Mouse (Mus musculus) liver, embryonic 14.5 days (tissue): Measurements from ENCODE around the gene Gm10477. TPM values are rescaled to one million over a fixed set of nuclear protein-coding genes. Genes with fewer than 3 reads are reported as not detected.

Experiments
- ATAC-seq: fragments of 200-750 bp; cut with Nextera tagmentation; 2 replicates; pipeline ENCODE4 v1.8.0; 2017; ENCODE audit warnings: moderate number of reproducible peaks, mild to moderate bottlenecking, moderate library complexity; ENCODE audit not compliant: insufficient read depth
- DNase-seq, 3 experiments: peaks; one replicate each; pipeline ENCODE4 v3.0.0-alpha.2; 2012 to 2013; ENCODE audit warnings: low read depth in 3 of 3, low spot score in 3 of 3
- H3K27ac ChIP-seq: fragments of 300-500 bp; sonication (generic); 2 replicates; pipeline ENCODE4 v1.5.1; 2014; ENCODE audit warnings: moderate library complexity, mild to moderate bottlenecking, control low read depth, inconsistent platforms
- H3K27me3 ChIP-seq: fragments of 300-500 bp; sonication (generic); 2 replicates; pipeline ENCODE4 v1.6.1; 2014; ENCODE audit warnings: mild to moderate bottlenecking, low read length, moderate library complexity; ENCODE audit not compliant: control insufficient read depth, insufficient read depth
- H3K36me3 ChIP-seq: fragments of 300-500 bp; sonication (generic); replicated peaks from 2 replicates; pipeline ENCODE4 v1.6.1; 2014; ENCODE audit warnings: low read depth; ENCODE audit not compliant: control insufficient read depth, insufficient read depth
- H3K4me1 ChIP-seq, 2 experiments: fragments of 200-500 bp in 1 of 2; fragments of 300-500 bp in 1 of 2; sonication (generic) in 1 of 2; replicated peaks; 2 replicates each; pipeline ENCODE4 v1.6.1; 2012 to 2014; ENCODE audit warnings: antibody characterized with exemption in 1 of 2, inconsistent platforms in 1 of 2, low read length in 1 of 2; ENCODE audit not compliant: control insufficient read depth in 2 of 2, insufficient read depth in 2 of 2
- H3K4me2 ChIP-seq: fragments of 300-500 bp; sonication (generic); 2 replicates; pipeline ENCODE4 v1.6.1; 2014; ENCODE audit warnings: low read depth, mild to moderate bottlenecking, control low read depth, moderate library complexity
- H3K4me3 ChIP-seq, 2 experiments: fragments of 200-500 bp in 1 of 2; fragments of 300-500 bp in 1 of 2; sonication (generic) in 1 of 2; 2 replicates each; pipeline ENCODE4 v1.5.1; 2012 to 2014; ENCODE audit warnings: low read depth in 2 of 2, low read length in 2 of 2, mild to moderate bottlenecking in 2 of 2, control low read depth in 1 of 2, inconsistent platforms in 1 of 2, moderate library complexity in 1 of 2; ENCODE audit not compliant: insufficient read depth in 1 of 2
- H3K9ac ChIP-seq: fragments of 300-500 bp; sonication (generic); replicated peaks from 2 replicates; pipeline ENCODE4 v1.6.1; 2014; ENCODE audit warnings: mild to moderate bottlenecking, control low read depth, moderate library complexity
- H3K9me3 ChIP-seq: fragments of 300-500 bp; sonication (generic); 2 replicates; pipeline ENCODE4 v1.6.1; 2016; ENCODE audit warnings: low read length, mixed read lengths; ENCODE audit not compliant: control insufficient read depth
- CTCF ChIP-seq: IDR thresholded peaks from 2 replicates; pipeline ENCODE4 v1.5.1; 2016; ENCODE audit warnings: antibody characterized with exemption, low read depth, control low read depth
- EP300 ChIP-seq: IDR thresholded peaks from 2 replicates; pipeline ENCODE4 v1.6.1; 2016; ENCODE audit warnings: antibody characterized with exemption, low read depth
- WGBS: fragments of 180-500 bp; shearing (Covaris S2); extraction: QIAGEN DNeasy Blood & Tissue Kit; methylation state at CpG from one replicate; pipeline ENCODE4 v1.1.7; 2014; ENCODE audit not compliant: insufficient replicate concordance; 5-methylcytosine and 5-hydroxymethylcytosine counted together
- polyA plus RNA-seq, 2 experiments: library from polyadenylated mRNA; depleted of rRNA in 1 of 2; stranded (reverse) in 1 of 2; unstranded in 1 of 2; fragments of >200 nt; fragmentation: Nextera tagmentation in 1 of 2; extraction: Ambion mirVana in 1 of 2; gene quantifications; 2 replicates each; pipeline versions ENCODE4 v1.2.1 to v1.2.3; 2012 to 2014

Gene Gm10477
- polyA plus RNA-seq, 2 experiments, result not detected

DNA sequence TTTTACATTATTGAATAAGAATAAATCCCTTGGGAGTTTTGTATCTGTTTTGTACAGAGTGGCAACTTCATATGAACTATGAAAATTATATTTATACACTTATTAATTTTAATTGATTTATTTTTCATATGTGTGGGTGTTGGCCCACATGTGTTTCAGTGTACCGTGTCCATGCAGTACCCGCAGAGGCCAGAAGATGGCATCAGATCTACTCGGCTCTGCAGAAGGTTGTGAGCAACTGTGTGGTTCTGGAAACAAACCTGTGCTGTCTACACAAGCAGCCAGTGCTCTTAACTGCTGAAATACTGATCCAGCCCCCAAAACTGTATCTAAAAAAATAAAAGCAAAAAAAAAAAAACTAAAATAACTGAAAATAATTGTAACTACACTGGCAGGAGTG, 6.7 kb downstream of the Gm10477 start:
- peak; percentile 76 for TF ChIP-seq CTCF
- no peak for TF ChIP-seq EP300
- Histone ChIP-seq H3K9ac (no peak overlapping the region), H3K27me3 (no peaks in the 10 kb centered on the region), H3K27ac (no peak overlapping the region), H3K36me3 (no peaks in the 10 kb centered on the region), H3K4me3 (no peak overlapping the region), H3K4me1 (no peaks in the 10 kb centered on the region), H3K9me3 (no peaks in the 10 kb centered on the region), H3K4me2 (no peak overlapping the region)
- DNase-seq, result peak in 2 of 3 experiments; percentile 5 to 13
- ATAC-seq, result no peak
- WGBS, result 9% methylated on average over 3 of the region's 3 CpGs

DNA sequence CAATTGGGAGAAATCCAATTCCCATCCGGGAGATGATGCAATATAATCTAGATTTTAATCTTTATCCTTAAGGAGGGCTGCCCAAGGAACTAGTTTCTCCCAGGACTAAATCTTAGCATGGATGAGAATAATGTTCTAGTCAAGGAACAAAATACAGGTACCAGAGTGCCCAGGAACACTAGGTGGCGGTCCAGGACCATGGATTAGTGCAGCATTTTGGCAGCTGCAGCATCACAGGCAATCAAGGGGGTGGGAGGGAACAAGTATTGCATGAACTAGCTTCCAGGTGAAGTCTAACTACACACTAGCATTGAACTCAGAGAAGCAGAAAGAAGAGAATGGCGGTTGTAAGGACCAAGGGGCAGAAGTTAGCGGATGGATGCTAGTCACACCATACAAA, 12.6 kb downstream of the Gm10477 start:
- DNase-seq, result no peak

DNA sequence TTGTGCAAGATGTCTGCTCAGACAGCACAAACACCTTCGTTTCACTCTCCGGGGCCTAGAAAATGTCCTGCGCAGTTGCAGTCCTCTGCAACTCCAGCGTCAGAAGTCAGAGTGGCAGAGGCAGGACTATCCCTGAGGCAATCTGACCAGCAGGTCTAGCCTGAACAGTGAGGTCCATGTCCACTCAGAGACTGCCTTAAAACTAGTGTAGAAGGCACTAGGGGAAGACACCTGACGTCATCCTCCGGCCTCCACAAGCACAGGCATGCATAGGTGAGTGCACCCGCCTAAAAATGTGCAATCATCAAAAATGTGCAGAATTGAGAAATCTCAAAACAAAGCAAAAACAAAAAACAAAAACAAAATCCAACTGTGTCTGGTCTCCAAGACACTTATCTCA, 25.0 kb downstream of the Gm10477 start, which contains the start of gene Gm648:
Gene Gm648 (minus strand): TSS at position 101 of the 400 bp plus-strand sequence.
- no peak for ATAC-seq
- H3K27ac ChIP-seq, result no peak within 1 kb of the TSS

More for the DNA sequence above, 12.6 kb downstream of the Gm10477 start:
- no peaks in the 10 kb centered on the region for H3K36me3 ChIP-seq
- H3K9ac ChIP-seq, result no peak overlapping the region
- H3K27ac ChIP-seq, result no peak overlapping the region
- H3K4me2 ChIP-seq, result no peak overlapping the region
- H3K4me3 ChIP-seq, result no peak overlapping the region
- WGBS, result 50% methylated on average over 4 of the region's 4 CpGs
- no peaks in the 10 kb centered on the region for H3K9me3 ChIP-seq
- no peak for ATAC-seq
- TF ChIP-seq CTCF, result peak; percentile 53
- no peak for TF ChIP-seq EP300
- H3K27me3 ChIP-seq, result no peaks in the 10 kb centered on the region
- no peaks in the 10 kb centered on the region for H3K4me1 ChIP-seq

DNA sequence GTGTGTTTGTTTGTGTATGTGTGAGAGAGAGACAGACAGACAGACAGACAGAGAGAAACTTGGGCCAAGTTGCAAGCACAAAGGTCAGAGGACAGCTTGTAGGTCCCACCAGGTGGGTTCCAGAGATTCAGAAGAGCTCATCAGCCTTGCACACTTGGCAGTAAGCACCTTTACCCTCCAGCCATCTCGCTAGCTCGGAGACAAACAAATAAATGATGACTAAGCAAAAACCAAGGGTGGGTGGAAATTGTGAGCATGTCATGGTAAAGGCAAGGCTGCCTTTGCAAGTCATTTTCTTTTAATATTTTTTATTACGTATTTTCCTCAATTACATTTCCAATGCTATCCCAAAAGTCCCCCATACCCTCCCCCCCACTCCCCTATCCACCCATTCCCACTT, 29.0 kb downstream of the Gm10477 start:
- no peak for DNase-seq
- no peak overlapping the region for H3K9ac ChIP-seq
- H3K27ac ChIP-seq, result no peak overlapping the region
- H3K36me3 ChIP-seq, result no peaks in the 10 kb centered on the region
- no peaks in the 10 kb centered on the region for H3K4me1 ChIP-seq
- TF ChIP-seq CTCF (no peak), EP300 (no peak)
- WGBS, result 61% methylated on average over 3 of the region's 3 CpGs
- H3K4me3 ChIP-seq, result no peak overlapping the region
- no peak overlapping the region for H3K4me2 ChIP-seq
- no peak for ATAC-seq
- no peaks in the 10 kb centered on the region for H3K9me3 ChIP-seq
- no peaks in the 10 kb centered on the region for H3K27me3 ChIP-seq

More for the DNA sequence above, 25.0 kb downstream of the Gm10477 start, which contains the start of gene Gm648:
- no peaks in the 10 kb centered on the region for H3K27me3 ChIP-seq
- no peaks in the 10 kb centered on the region for H3K9me3 ChIP-seq
- TF ChIP-seq CTCF (no peak), EP300 (no peak)
- DNase-seq, result no peak
- no peak within 1 kb of the TSS for H3K9ac ChIP-seq
- no peaks in the 10 kb centered on the region for H3K36me3 ChIP-seq
- H3K4me3 ChIP-seq, result no peak within 1 kb of the TSS
- no peak within 1 kb of the TSS for H3K4me2 ChIP-seq
- 64% methylated on average over 7 of the region's 7 CpGs for WGBS
- H3K4me1 ChIP-seq, result no peaks in the 10 kb centered on the region

DNA sequence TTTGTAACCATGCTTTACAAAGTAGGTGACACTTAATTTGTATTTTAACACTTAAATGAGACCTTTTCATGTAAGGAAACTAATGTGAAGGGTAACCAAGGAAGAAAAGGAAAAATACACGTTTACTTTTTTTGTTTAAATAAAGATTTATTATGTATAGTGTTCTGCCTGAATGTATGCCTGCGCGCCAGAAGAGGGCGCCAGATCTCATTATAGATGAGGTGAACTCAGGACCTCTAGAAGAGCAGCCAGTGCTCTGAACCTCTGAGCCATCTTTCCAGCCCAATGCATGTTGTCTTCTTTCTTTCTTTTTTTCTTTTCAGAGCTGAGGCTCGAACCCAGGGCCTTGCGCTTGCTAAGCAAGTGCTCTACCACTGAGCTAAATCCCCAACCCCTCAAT, 47.9 kb downstream of the Gm10477 start:
- H3K9me3 ChIP-seq, result no peaks in the 10 kb centered on the region
- H3K27me3 ChIP-seq, result no peaks in the 10 kb centered on the region
- DNase-seq (peak in 1 of 3 experiments; percentile 1), ATAC-seq (no peak)
- no peak overlapping the region for H3K9ac ChIP-seq
- H3K4me3 ChIP-seq, result no peak overlapping the region
- no peak overlapping the region for H3K4me2 ChIP-seq
- no peaks in the 10 kb centered on the region for H3K36me3 ChIP-seq
- no peaks in the 10 kb centered on the region for H3K4me1 ChIP-seq
- WGBS, result 9% methylated on average over 6 of the region's 6 CpGs
- no peak overlapping the region for H3K27ac ChIP-seq
- TF ChIP-seq EP300, result no peak
- TF ChIP-seq CTCF, result peak; percentile 65

Other genes starting within 250 kb of the Gm10477 start
- gene Zfp449, start 178.3 kb upstream of the Gm10477 start, polyA plus RNA-seq (2012; rRNA removed), result 0.36 and 0.48 TPM in 2 replicates
- 0.64 and 0.70 TPM in 2 replicates for gene Zfp449, start 178.3 kb upstream of the Gm10477 start, polyA plus RNA-seq (2014; fragmentation: Nextera tagmentation; extraction: Ambion mirVana)
- 0.06 and 0.18 TPM in 2 replicates for gene Smim10l2a, start 150.2 kb upstream of the Gm10477 start, polyA plus RNA-seq (2012; rRNA removed)
- gene Smim10l2a, start 150.2 kb upstream of the Gm10477 start, polyA plus RNA-seq (2014; fragmentation: Nextera tagmentation; extraction: Ambion mirVana), result 0.25 and 0.29 TPM in 2 replicates
- not detected in 2 replicates for gene Gm2174, start 76.8 kb upstream of the Gm10477 start, polyA plus RNA-seq (2012; rRNA removed)
- gene Gm2174, start 76.8 kb upstream of the Gm10477 start, polyA plus RNA-seq (2014; fragmentation: Nextera tagmentation; extraction: Ambion mirVana), result 2.0 and 2.1 TPM in 2 replicates
- 47.2 and 79.7 TPM in 2 replicates for gene Ints6l, start 69.9 kb upstream of the Gm10477 start, polyA plus RNA-seq (2012; rRNA removed)
- 35.0 and 36.4 TPM in 2 replicates for gene Ints6l, start 69.9 kb upstream of the Gm10477 start, polyA plus RNA-seq (2014; fragmentation: Nextera tagmentation; extraction: Ambion mirVana)
- 0.04 TPM in 1 of 2 replicates, not detected in the other for gene Gm648, start 24.9 kb downstream of the Gm10477 start, polyA plus RNA-seq (2012; rRNA removed)
- gene Gm648, start 24.9 kb downstream of the Gm10477 start, polyA plus RNA-seq (2014; fragmentation: Nextera tagmentation; extraction: Ambion mirVana), result not detected in 2 replicates
- 3.7 and 5.1 TPM in 2 replicates for gene Mmgt1, start 73.3 kb downstream of the Gm10477 start, polyA plus RNA-seq (2012; rRNA removed)
- gene Mmgt1, start 73.3 kb downstream of the Gm10477 start, polyA plus RNA-seq (2014; fragmentation: Nextera tagmentation; extraction: Ambion mirVana), result 8.5 and 8.7 TPM in 2 replicates
- 2.8 and 3.4 TPM in 2 replicates for gene Slc9a6, start 85.0 kb downstream of the Gm10477 start, polyA plus RNA-seq (2012; rRNA removed)
- gene Slc9a6, start 85.0 kb downstream of the Gm10477 start, polyA plus RNA-seq (2014; fragmentation: Nextera tagmentation; extraction: Ambion mirVana), result 2.5 and 4.0 TPM in 2 replicates
- 6.5 and 8.1 TPM in 2 replicates for gene Fhl1, start 207.0 kb downstream of the Gm10477 start, polyA plus RNA-seq (2012; rRNA removed)
- gene Fhl1, start 207.0 kb downstream of the Gm10477 start, polyA plus RNA-seq (2014; fragmentation: Nextera tagmentation; extraction: Ambion mirVana), result 11.2 and 11.3 TPM in 2 replicates